Mouse (Mus musculus): ENCODE data around the gene Ispd. TPM values are rescaled to one million over a fixed set of nuclear protein-coding genes. Genes with fewer than 3 reads are reported as not detected.
A peak's percentile ranks its signal among the peaks of the same experiment; 100 is the strongest.

Ispd gene
- polyA plus RNA-seq, 1 experiment from 2014 or later, result 7.2 TPM

DNA sequence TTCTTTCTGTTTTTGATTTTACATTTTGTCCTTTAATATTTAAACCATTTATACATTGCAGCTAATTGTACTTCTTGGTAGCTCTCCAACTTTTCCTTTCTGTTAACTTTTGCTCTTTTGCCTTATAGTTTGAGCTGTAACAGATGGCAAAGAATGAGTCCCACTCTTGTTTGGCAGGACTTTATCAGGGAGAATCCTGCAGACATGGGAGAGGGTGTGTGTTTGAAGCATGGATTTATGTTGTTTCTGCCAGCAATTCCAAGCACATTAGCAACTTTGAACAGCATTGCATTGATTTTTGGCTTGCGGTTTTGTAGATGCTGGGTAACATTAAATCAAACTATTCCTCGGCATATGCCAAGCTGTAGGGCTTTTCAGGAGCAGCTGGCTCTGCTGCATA lies 13.9 kb downstream of the Ispd start:
- Histone ChIP-seq H3K4me3 (no peak overlapping the region), H3K36me3 (peaks cover 3% of the 10 kb centered on the region; the same call in 1 of the 2 replicates), H3K27me3 (ENCODE audit: low read depth, poor library complexity, severe bottlenecking) (no peaks in the 10 kb centered on the region), H3K27ac (replicated peaks) (no peak overlapping the region), H3K4me1 (no peaks in the 10 kb centered on the region), H3K9me3 (replicated peaks) (no peaks in the 10 kb centered on the region)
- WGBS, result 96% methylated on average over 2 of the region's 2 CpGs
- no peak for DNase-seq (ENCODE audit: low spot score)

DNA sequence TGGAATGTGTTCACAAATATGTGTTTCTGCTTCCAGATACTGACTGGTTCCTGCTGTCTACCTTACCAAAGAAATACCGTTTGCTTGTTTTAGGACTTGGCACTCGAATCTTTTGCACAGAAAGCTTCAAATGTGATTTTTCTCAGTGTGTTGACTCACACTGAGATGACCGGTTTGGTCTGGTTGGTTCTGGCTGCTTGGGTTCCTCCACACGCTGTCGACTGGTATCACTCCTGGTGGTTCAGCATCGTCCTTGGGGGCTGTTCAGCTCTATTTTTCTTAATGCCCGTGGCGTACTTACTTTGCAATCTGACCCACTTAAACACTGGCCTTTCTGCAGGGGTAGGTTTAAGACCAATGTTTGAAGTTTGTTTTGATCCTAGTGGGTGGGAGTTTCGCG lies 42.4 kb downstream of the Ispd start:
- no peaks in the 10 kb centered on the region for H3K36me3 ChIP-seq
- 69% methylated on average over 10 of the region's 10 CpGs for WGBS
- no peaks in the 10 kb centered on the region for H3K27me3 ChIP-seq (ENCODE audit: low read depth, poor library complexity, severe bottlenecking)
- no peak overlapping the region for H3K27ac ChIP-seq (replicated peaks)
- no peak overlapping the region for H3K4me3 ChIP-seq
- DNase-seq (ENCODE audit: low spot score), result no peak
- H3K4me1 ChIP-seq, result peaks cover 8% of the 10 kb centered on the region; the same call in 1 of the 2 replicates
- H3K9me3 ChIP-seq (replicated peaks), result no peaks in the 10 kb centered on the region

DNA sequence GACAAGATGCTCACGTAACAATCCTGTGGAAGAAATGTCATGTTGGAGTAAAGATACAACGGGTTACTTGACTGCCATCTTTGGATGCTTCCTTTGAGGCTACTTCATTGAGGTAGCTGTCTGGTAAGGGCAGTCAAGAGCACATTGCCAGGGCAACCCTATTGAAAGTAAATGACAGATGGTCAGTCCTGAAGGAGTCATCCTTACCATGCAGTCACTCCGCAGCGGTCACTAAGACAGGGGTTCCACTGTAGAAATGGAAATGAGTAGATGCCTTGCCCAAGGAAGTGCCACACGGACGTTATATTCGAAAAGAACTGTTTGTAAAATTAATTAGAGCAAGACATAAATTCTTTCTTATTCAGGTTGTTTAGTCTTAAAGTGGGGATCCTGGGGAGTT lies 44.0 kb downstream of the Ispd start:
- DNase-seq (ENCODE audit: low spot score), result no peak
- Histone ChIP-seq H3K9me3 (replicated peaks) (no peaks in the 10 kb centered on the region), H3K4me3 (no peak overlapping the region), H3K36me3 (no peaks in the 10 kb centered on the region), H3K27me3 (ENCODE audit: low read depth, poor library complexity, severe bottlenecking) (no peaks in the 10 kb centered on the region), H3K4me1 (peaks cover 8% of the 10 kb centered on the region; the same call in 1 of the 2 replicates), H3K27ac (replicated peaks) (no peak overlapping the region)
- 89% methylated on average over 7 of the region's 7 CpGs for WGBS

DNA sequence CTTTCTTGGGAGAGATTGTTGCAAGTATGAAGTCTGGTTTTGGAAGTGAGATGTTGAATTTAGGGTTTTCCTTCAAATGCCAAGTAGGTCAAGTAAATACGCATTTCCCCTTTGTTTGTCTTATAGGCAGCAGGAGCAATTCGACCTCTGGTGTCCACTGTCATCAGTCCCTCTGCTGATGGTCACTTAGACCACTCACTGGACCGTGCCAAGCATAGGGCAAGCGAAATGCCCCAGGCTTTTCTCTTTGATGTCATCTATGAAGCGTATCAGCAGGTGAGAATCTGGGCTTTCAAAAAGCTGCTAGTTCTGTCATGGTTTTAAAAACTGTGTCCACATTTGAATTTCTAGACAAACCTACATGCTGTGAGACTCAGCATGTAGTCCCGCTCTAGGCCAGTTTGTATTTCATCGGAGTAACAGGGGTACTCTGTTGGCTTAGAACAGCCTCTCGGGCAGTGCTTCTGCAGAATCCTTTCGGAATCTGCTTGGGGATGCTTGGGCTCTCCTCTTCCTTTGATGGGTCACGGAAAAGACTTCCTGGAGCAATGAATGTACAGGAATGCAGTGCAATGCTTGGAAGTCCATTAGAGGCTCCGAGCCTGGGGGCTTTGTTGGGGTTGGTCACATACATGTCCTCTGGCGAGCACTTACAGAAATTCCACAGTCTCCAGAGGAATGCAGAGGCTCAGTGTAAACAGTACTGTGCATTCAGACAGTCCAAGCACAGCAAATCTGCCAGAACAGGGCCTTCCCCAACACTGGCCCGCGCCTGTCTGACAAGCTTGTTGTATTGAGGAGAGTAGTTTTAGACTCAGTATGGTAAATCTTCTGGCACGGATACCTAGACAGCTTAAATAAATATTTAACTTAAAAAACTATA lies 45.2 kb downstream of the Ispd start:
- WGBS, result 70% methylated on average over 15 of the region's 15 CpGs
- no peak overlapping the region for H3K27ac ChIP-seq (replicated peaks)
- H3K36me3 ChIP-seq, result no peaks in the 10 kb centered on the region
- no peaks in the 10 kb centered on the region for H3K27me3 ChIP-seq (ENCODE audit: low read depth, poor library complexity, severe bottlenecking)
- no peak overlapping the region for H3K4me3 ChIP-seq
- H3K9me3 ChIP-seq (replicated peaks), result no peaks in the 10 kb centered on the region
- DNase-seq (ENCODE audit: low spot score), result peak; percentile 15
- H3K4me1 ChIP-seq, result peaks cover 8% of the 10 kb centered on the region; the same call in 1 of the 2 replicates

DNA sequence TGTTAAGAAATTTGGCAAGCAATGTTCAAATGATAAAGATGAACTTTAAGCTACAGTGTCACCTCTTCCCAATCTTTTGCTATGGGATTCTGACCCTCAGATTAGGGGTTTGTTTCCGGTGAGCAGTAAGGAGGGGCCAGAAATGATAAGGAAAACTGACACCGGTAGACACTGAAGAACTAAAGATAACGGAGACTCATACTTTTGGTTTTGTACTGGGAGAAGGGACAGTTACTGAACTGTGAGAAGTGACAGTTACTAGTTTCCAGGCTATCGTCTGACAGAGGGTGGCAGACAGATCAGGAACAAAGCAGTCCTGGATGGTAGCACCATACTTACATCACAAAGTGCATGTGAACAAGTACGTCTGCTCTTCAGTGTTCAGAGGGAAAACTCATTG lies 55.7 kb downstream of the Ispd start:
- Histone ChIP-seq H3K4me3 (no peak overlapping the region), H3K27me3 (ENCODE audit: low read depth, poor library complexity, severe bottlenecking) (no peaks in the 10 kb centered on the region), H3K9me3 (replicated peaks) (no peaks in the 10 kb centered on the region), H3K27ac (replicated peaks) (no peak overlapping the region), H3K4me1 (0 out of 2 replicates have a peak, but pooled peaks cover 2% of the 10 kb centered on the region), H3K36me3 (no peaks in the 10 kb centered on the region)
- WGBS, result 80% methylated on average over 5 of the region's 5 CpGs
- no peak for DNase-seq (ENCODE audit: low spot score)

DNA sequence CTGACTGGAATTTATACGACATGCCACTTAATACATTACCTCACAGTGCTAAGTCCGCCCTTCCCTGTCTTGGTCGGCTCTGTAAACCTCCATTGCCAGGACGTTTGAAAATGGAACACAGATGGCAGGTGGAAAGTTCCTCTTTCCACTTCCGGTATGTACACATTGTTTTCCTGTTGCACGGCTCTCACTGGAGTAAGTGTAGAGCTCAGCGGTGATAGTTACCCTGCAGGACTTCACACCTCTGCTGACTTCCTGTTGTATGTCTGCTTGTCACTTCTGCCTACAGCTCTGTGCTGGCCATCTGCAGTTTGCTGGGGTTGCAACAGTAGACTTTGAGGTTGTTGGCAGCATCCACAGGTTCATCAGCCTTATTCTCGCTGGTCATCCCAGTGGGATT lies 58.1 kb downstream of the Ispd start:
- Histone ChIP-seq H3K4me3 (no peak overlapping the region), H3K36me3 (no peaks in the 10 kb centered on the region), H3K9me3 (replicated peaks) (no peaks in the 10 kb centered on the region), H3K27ac (replicated peaks) (no peak overlapping the region), H3K27me3 (ENCODE audit: low read depth, poor library complexity, severe bottlenecking) (no peaks in the 10 kb centered on the region), H3K4me1 (0 out of 2 replicates have a peak, but pooled peaks cover 2% of the 10 kb centered on the region)
- WGBS, result 92% methylated on average over 8 of the region's 8 CpGs
- DNase-seq (ENCODE audit: low spot score), result no peak

DNA sequence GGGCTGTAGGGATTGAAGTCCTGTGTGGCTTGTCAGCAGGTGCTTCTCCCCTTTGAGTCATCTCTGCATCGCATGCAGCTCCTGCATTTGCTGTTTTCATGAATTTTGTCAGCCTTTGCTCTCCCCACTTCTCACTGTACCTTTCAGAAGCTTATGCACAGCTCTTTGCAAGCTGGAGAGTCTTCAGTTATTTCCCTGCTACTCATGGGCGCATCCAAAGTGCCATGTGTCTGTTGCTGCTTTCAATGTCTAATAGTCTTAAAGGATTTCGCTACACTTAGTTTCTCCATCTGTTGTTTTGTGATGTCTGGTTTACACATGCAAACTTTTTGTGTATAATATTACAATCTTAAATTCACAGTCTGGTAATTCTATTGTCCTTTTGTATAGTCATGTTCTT lies 74.8 kb downstream of the Ispd start:
- 91% methylated on average over 3 of the region's 3 CpGs for WGBS
- no peak for DNase-seq (ENCODE audit: low spot score)
- Histone ChIP-seq H3K27ac (replicated peaks) (no peak overlapping the region), H3K9me3 (replicated peaks) (no peaks in the 10 kb centered on the region; the same call in 1 of the 2 replicates), H3K27me3 (ENCODE audit: low read depth, poor library complexity, severe bottlenecking) (no peaks in the 10 kb centered on the region), H3K4me1 (no peaks in the 10 kb centered on the region), H3K4me3 (no peak overlapping the region), H3K36me3 (no peaks in the 10 kb centered on the region)

DNA sequence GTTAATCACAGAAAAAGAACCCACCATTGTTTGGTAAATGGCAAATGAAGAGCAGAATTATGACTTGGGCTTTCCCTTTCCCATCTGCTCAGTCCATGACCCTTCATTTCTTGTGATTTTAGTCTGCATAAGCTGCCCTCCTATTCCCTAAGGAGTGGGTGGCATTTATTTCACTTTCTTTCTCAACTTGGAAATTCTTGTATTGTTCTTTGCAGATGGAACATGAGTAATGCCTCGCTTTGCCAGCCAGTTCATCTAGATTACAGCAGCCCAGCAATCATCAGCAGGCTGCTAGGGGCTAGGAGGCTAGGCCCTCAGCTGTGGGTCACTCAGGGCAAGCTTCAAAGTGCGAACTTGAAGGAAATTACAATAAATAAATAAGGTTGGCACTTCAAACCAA lies 76.5 kb downstream of the Ispd start:
- 83% methylated on average over 2 of the region's 2 CpGs for WGBS
- Histone ChIP-seq H3K4me1 (no peaks in the 10 kb centered on the region), H3K4me3 (no peak overlapping the region), H3K9me3 (replicated peaks) (no peaks in the 10 kb centered on the region; the same call in 1 of the 2 replicates), H3K27me3 (ENCODE audit: low read depth, poor library complexity, severe bottlenecking) (no peaks in the 10 kb centered on the region), H3K36me3 (no peaks in the 10 kb centered on the region), H3K27ac (replicated peaks) (no peak overlapping the region)
- DNase-seq (ENCODE audit: low spot score), result no peak

DNA sequence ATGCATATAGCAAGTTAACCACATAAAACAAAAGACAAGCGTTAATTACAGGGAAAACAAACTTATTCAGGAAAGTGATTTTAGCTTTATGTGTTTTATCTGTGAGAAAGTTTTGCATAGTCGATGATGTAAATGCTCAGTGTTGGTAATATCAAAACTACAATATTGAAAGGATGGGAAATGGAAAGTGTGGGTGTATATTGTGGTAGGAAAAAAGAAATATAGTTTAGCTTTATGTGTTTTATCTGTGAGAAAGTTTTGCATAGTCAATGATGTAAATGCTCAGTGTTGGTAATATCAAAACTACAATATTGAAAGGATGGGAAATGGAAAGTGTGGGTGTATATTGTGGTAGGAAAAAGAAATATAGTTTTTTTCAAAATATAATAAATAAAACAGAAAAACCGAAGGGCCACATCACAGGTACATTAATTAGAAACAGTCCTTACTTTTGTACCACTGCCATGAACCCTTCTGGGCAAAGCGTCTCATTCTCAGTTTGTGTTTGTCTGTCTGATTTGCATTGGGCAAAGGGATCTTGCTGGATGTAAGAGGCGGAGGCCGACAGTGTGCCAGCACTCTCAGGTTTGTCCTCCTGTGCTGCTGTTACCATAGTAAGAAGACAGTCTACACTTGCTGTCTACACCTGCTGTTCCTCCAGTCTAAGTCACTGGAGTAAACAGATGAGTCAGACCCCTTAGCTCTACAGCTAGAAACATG lies 87.2 kb downstream of the Ispd start:
- no peaks in the 10 kb centered on the region for H3K9me3 ChIP-seq (replicated peaks)
- no peaks in the 10 kb centered on the region for H3K36me3 ChIP-seq
- no peak overlapping the region for H3K4me3 ChIP-seq
- WGBS, result 90% methylated on average over 6 of the region's 6 CpGs
- H3K27me3 ChIP-seq (ENCODE audit: low read depth, poor library complexity, severe bottlenecking), result no peaks in the 10 kb centered on the region
- H3K27ac ChIP-seq (replicated peaks), result no peak overlapping the region
- no peak for DNase-seq (ENCODE audit: low spot score)
- H3K4me1 ChIP-seq, result no peaks in the 10 kb centered on the region

DNA sequence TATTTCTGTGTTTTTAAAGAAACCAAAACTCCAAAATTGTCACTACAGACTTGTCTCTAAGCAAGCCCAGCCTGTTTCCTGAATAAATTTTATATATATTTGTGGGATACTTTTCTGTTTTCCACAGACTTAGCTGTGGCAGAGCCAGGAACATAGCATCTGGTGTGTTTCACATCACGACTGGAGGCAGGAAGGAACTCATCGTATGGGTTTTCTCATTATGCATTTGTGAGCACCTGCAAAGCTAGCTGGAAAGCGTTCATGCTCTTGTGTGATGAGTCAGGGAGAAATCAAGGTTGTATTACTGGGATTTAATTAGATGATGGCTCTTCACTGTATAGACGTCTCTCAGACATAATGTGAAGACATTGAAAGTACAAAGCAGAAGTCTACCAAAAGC lies 90.2 kb downstream of the Ispd start:
- DNase-seq (ENCODE audit: low spot score), result no peak
- Histone ChIP-seq H3K27me3 (ENCODE audit: low read depth, poor library complexity, severe bottlenecking) (no peaks in the 10 kb centered on the region), H3K36me3 (no peaks in the 10 kb centered on the region), H3K4me3 (no peak overlapping the region), H3K27ac (replicated peaks) (no peak overlapping the region), H3K4me1 (no peaks in the 10 kb centered on the region), H3K9me3 (replicated peaks) (no peaks in the 10 kb centered on the region)
- 94% methylated on average over 4 of the region's 4 CpGs for WGBS

DNA sequence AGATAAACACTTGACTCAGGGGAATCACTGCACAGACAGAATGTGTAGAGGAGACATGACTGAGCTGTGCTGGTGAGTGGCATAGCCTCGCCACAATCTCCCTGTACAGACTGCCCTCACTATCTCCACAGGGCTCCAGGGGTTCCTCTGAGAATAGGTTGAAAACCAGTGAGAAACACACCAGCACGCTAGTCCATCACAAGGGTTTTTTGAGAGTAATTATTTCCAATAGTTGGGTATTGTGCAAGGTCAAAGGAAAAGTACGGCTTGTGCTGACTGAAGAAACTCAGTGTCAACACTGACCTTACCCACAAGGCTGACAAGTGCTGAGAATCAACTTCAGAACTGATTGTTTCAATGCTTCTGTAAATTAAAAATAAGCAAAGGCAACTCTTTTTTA lies 92.9 kb downstream of the Ispd start:
- H3K4me1 ChIP-seq, result no peaks in the 10 kb centered on the region
- 77% methylated on average over 3 of the region's 3 CpGs for WGBS
- no peak overlapping the region for H3K27ac ChIP-seq (replicated peaks)
- no peaks in the 10 kb centered on the region for H3K36me3 ChIP-seq
- H3K4me3 ChIP-seq, result no peak overlapping the region
- no peaks in the 10 kb centered on the region for H3K9me3 ChIP-seq (replicated peaks)
- no peak for DNase-seq (ENCODE audit: low spot score)
- H3K27me3 ChIP-seq (ENCODE audit: low read depth, poor library complexity, severe bottlenecking), result no peaks in the 10 kb centered on the region

DNA sequence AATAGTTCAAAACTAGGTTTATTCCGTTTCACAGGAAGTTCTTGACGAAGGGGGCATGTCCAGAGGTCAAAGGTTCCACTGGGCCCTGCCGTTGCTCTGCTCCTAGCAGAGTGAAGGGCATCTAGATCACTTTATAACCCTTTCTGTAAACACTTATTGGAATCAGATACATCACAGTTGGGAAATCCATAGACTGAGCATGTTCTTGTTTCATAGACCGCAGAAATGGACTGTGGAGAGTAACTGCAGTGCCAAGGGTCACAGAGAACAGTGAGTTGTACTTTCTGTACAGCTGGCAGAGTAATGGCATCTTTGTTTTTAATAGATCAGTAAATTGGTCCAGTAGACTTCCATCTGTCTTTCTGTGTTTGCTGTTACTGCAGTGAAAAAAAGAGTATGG lies 94.0 kb downstream of the Ispd start:
- WGBS, result 83% methylated on average over 4 of the region's 4 CpGs
- Histone ChIP-seq H3K4me1 (no peaks in the 10 kb centered on the region), H3K36me3 (no peaks in the 10 kb centered on the region), H3K9me3 (replicated peaks) (no peaks in the 10 kb centered on the region), H3K27ac (replicated peaks) (no peak overlapping the region), H3K4me3 (no peak overlapping the region), H3K27me3 (ENCODE audit: low read depth, poor library complexity, severe bottlenecking) (no peaks in the 10 kb centered on the region)
- DNase-seq (ENCODE audit: low spot score), result no peak

DNA sequence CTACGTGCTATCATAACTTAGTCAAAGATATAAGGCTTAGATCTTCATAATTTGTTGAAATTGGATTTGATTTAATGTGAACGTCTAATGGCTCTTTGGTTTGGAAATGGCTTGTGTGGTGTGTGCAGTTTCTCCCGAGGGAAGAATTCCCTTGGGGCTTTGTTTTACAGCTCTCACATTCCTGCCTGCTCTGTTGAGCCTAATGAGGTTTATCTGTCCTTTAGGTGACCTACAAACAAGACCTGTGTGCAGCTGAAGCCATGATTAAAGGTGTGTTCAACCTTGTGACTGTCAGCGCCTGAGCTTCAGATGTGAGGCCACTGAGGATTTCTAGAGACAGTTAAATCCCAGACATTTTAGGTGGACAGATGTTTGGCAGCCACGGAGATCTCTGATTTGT lies 95.2 kb downstream of the Ispd start:
- Histone ChIP-seq H3K9me3 (replicated peaks) (no peaks in the 10 kb centered on the region), H3K4me3 (no peak overlapping the region), H3K36me3 (no peaks in the 10 kb centered on the region), H3K4me1 (no peaks in the 10 kb centered on the region), H3K27me3 (ENCODE audit: low read depth, poor library complexity, severe bottlenecking) (no peaks in the 10 kb centered on the region), H3K27ac (replicated peaks) (no peak overlapping the region)
- WGBS, result 76% methylated on average over 5 of the region's 5 CpGs
- no peak for DNase-seq (ENCODE audit: low spot score)

All from midbrain, embryonic 10.5 days (tissue).